Mouse (Mus musculus): ENCODE measurements around the gene Tas2r130. TPM values are rescaled to one million over a fixed set of nuclear protein-coding genes. Genes with fewer than 3 reads are reported as not detected.
"Not testable (repeated sequence)": the region's sequence is repeated elsewhere in the genome, so short reads cannot be mapped to it uniquely, and the experiment has no call there.

Tas2r130 gene
- polyA plus RNA-seq (2014; fragmentation: Nextera tagmentation; extraction: Ambion mirVana) = not detected in 2 replicates

- DNase-seq (ENCODE audit: low spot score) = no peak
- no peaks in the 10 kb centered on the region for H3K27me3 ChIP-seq (ENCODE audit: control insufficient read depth, insufficient read depth, low read length)
- WGBS = 79% methylated on average over 3 of the region's 3 CpGs
Observed at GRCm38 (mm10) chr6:131630812-131631211, at the start of gene Tas2r130. Tas2r130 (minus strand) TSS chr6:131630912.

DNA sequence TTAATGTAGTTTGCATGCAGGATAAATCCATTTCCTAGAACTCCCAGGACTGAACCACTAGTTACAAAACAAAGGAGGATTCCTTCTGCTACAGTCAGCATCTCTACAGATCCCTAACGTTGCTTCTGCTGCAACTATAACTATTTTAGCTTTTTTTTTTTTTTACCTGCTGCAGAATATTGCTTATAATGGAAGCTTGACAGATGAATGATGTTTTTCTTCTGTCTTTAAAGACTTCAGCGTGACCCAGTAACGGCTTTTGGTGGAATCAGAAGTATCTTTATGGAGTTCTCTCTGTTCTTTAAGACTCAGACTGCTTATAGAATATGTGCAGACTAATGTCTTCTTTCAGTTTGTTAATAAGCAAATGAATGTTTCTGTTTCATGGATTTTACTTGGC, 48.1 kb upstream of the Tas2r130 start, which contains the start of gene Tas2r106:
Gene Tas2r106 (minus strand): TSS at position 101 of the 400 bp plus-strand sequence.
- H3K27ac ChIP-seq (ENCODE audit: low read depth, low read length) = no peak within 1 kb of the TSS
- 69% methylated on average over 3 of the region's 3 CpGs for WGBS
- H3K9ac ChIP-seq (ENCODE audit: low read depth, low read length) = no peak within 1 kb of the TSS
- DNase-seq (ENCODE audit: low spot score) (no peak), ATAC-seq (ENCODE audit: low FRiP score) (no peak)
- no peaks in the 10 kb centered on the region for H3K9me3 ChIP-seq (ENCODE audit: control insufficient read depth, low read length)
- no peaks in the 10 kb centered on the region for H3K4me1 ChIP-seq (replicated peaks; ENCODE audit: control insufficient read depth, insufficient read depth, low read length)
- no peak within 1 kb of the TSS for H3K4me2 ChIP-seq (replicated peaks; ENCODE audit: low read depth, low read length)
- no peak within 1 kb of the TSS for H3K4me3 ChIP-seq (ENCODE audit: low read depth, low read length)
- H3K36me3 ChIP-seq (ENCODE audit: control insufficient read depth, insufficient read depth, low read length) = no peaks in the 10 kb centered on the region
- H3K27me3 ChIP-seq (ENCODE audit: control insufficient read depth, insufficient read depth, low read length) = no peaks in the 10 kb centered on the region

More at GRCm38 (mm10) chr6:131630812-131631211, at the start of gene Tas2r130:
- Histone ChIP-seq H3K9me3 (ENCODE audit: control insufficient read depth, low read length) (no peaks in the 10 kb centered on the region), H3K9ac (ENCODE audit: low read depth, low read length) (no peak within 1 kb of the TSS), H3K36me3 (ENCODE audit: control insufficient read depth, insufficient read depth, low read length) (no peaks in the 10 kb centered on the region), H3K4me1 (replicated peaks; ENCODE audit: control insufficient read depth, insufficient read depth, low read length) (no peaks in the 10 kb centered on the region), H3K27ac (ENCODE audit: low read depth, low read length) (no peak within 1 kb of the TSS), H3K4me2 (replicated peaks; ENCODE audit: low read depth, low read length) (no peak within 1 kb of the TSS), H3K4me3 (ENCODE audit: low read depth, low read length) (no peak within 1 kb of the TSS)
- ATAC-seq (ENCODE audit: low FRiP score) = no peak

DNA sequence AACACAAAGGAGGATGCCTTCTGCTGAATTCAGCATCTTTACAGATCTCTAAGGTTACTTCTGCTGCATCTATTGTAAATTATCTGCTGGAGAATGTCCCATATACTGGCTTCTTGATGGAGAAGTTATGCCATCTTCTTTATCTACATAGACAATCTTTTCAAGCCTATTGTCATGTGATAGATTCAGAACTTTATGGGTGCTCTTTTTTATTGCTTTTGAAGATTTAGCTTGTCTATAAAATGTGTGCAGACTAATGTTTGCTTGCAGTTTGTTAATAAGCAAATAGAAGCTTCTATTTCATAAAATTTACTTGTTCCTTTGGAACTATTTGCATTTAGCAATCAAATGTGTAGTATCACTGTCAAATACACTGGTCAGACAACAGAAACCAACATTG, 29.3 kb upstream of the Tas2r130 start, which contains the start of gene Tas2r107:
Gene Tas2r107 (minus strand): TSS at position 101 of the 400 bp plus-strand sequence.
- DNase-seq (ENCODE audit: low spot score) (no peak), ATAC-seq (ENCODE audit: low FRiP score) (no peak)

DNA sequence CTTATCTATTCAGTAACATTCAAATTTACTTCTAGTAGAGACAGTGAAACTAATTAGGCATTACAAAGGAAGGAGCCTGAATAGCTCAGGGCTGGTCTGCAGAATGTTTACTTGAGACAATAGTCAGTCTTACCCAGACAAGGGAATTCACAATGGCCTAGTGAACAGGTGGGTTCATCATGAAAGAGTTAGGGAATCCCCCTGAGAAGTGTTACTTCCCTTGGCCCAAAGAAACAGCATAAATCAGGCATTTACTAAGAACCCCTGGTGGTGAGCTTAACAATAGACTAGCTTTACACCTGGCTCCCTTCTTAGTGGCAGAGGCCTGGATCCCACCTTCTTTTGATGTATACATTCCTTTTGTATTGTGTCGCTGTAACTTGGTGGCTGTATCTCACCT, 20.8 kb downstream of the Tas2r130 start:
- not testable (repeated sequence) for H3K9ac ChIP-seq (ENCODE audit: low read depth, low read length); H3K27me3 ChIP-seq (ENCODE audit: control insufficient read depth, insufficient read depth, low read length); H3K4me3 ChIP-seq (ENCODE audit: low read depth, low read length); H3K36me3 ChIP-seq (ENCODE audit: control insufficient read depth, insufficient read depth, low read length); ATAC-seq (ENCODE audit: low FRiP score); H3K9me3 ChIP-seq (ENCODE audit: control insufficient read depth, low read length); DNase-seq (ENCODE audit: low spot score); H3K27ac ChIP-seq (ENCODE audit: low read depth, low read length); H3K4me1 ChIP-seq (replicated peaks; ENCODE audit: control insufficient read depth, insufficient read depth, low read length); H3K4me2 ChIP-seq (replicated peaks; ENCODE audit: low read depth, low read length)
- 83% methylated on average over 1 of the region's 1 CpGs for WGBS

More for the DNA sequence above, 29.3 kb upstream of the Tas2r130 start, which contains the start of gene Tas2r107:
- H3K4me2 ChIP-seq (replicated peaks; ENCODE audit: low read depth, low read length) = no peak within 1 kb of the TSS
- H3K36me3 ChIP-seq (ENCODE audit: control insufficient read depth, insufficient read depth, low read length) = no peaks in the 10 kb centered on the region
- no peaks in the 10 kb centered on the region for H3K4me1 ChIP-seq (replicated peaks; ENCODE audit: control insufficient read depth, insufficient read depth, low read length)
- H3K27me3 ChIP-seq (ENCODE audit: control insufficient read depth, insufficient read depth, low read length) = no peaks in the 10 kb centered on the region
- H3K9ac ChIP-seq (ENCODE audit: low read depth, low read length) = no peak within 1 kb of the TSS
- H3K9me3 ChIP-seq (ENCODE audit: control insufficient read depth, low read length) = no peaks in the 10 kb centered on the region
- H3K4me3 ChIP-seq (ENCODE audit: low read depth, low read length) = no peak within 1 kb of the TSS
- no peak within 1 kb of the TSS for H3K27ac ChIP-seq (ENCODE audit: low read depth, low read length)

- Histone ChIP-seq H3K4me3 (ENCODE audit: low read depth, low read length) (no peak overlapping the region), H3K4me2 (replicated peaks; ENCODE audit: low read depth, low read length) (no peak overlapping the region), H3K27me3 (ENCODE audit: control insufficient read depth, insufficient read depth, low read length) (no peaks in the 10 kb centered on the region), H3K4me1 (replicated peaks; ENCODE audit: control insufficient read depth, insufficient read depth, low read length) (no peaks in the 10 kb centered on the region), H3K36me3 (ENCODE audit: control insufficient read depth, insufficient read depth, low read length) (no peaks in the 10 kb centered on the region), H3K9ac (ENCODE audit: low read depth, low read length) (no peak overlapping the region), H3K9me3 (ENCODE audit: control insufficient read depth, low read length) (no peaks in the 10 kb centered on the region), H3K27ac (ENCODE audit: low read depth, low read length) (no peak overlapping the region)
- 93% methylated on average over 4 of the region's 4 CpGs for WGBS
- no peak for DNase-seq (ENCODE audit: low spot score)
- ATAC-seq (ENCODE audit: low FRiP score) = no peak
Observed at GRCm38 (mm10) chr6:131604821-131605220, 25.9 kb downstream of the Tas2r130 start.

Other genes starting within 250 kb of the Tas2r130 start
- gene Ybx3, start 242.4 kb downstream of the Tas2r130 start, polyA plus RNA-seq (2014; fragmentation: Nextera tagmentation; extraction: Ambion mirVana) = 34.4 and 38.8 TPM in 2 replicates
- not detected in 2 replicates for gene 5430401F13Rik, start 144.5 kb downstream of the Tas2r130 start, polyA plus RNA-seq (2014; fragmentation: Nextera tagmentation; extraction: Ambion mirVana)
- not detected in 2 replicates for gene Gm6619, start 144.5 kb downstream of the Tas2r130 start, polyA plus RNA-seq (2014; fragmentation: Nextera tagmentation; extraction: Ambion mirVana)
- not detected in 2 replicates for gene Tas2r107, start 29.2 kb upstream of the Tas2r130 start, polyA plus RNA-seq (2014; fragmentation: Nextera tagmentation; extraction: Ambion mirVana)
- gene Tas2r106, start 48.0 kb upstream of the Tas2r130 start, polyA plus RNA-seq (2014; fragmentation: Nextera tagmentation; extraction: Ambion mirVana) = not detected in 2 replicates
- not detected in 2 replicates for gene Tas2r104, start 54.8 kb upstream of the Tas2r130 start, polyA plus RNA-seq (2014; fragmentation: Nextera tagmentation; extraction: Ambion mirVana)
- gene Tas2r105, start 56.6 kb upstream of the Tas2r130 start, polyA plus RNA-seq (2014; fragmentation: Nextera tagmentation; extraction: Ambion mirVana) = not detected in 2 replicates
- gene Tas2r114, start 59.2 kb upstream of the Tas2r130 start, polyA plus RNA-seq (2014; fragmentation: Nextera tagmentation; extraction: Ambion mirVana) = not detected in 2 replicates